Mouse (Mus musculus): ENCODE measurements around the gene Acer1. TPM values are rescaled to one million over a fixed set of nuclear protein-coding genes. Genes with fewer than 3 reads are reported as not detected.

The Acer1 gene
- total RNA-seq, 4 experiments from 2014 or later: 0.20 to 0.24 TPM; not detected in 2

- DNase-seq: no peak
Measured at GRCm38 (mm10) chr17:56988921-56989430, 7.0 kb upstream of the Acer1 start.

DNA sequence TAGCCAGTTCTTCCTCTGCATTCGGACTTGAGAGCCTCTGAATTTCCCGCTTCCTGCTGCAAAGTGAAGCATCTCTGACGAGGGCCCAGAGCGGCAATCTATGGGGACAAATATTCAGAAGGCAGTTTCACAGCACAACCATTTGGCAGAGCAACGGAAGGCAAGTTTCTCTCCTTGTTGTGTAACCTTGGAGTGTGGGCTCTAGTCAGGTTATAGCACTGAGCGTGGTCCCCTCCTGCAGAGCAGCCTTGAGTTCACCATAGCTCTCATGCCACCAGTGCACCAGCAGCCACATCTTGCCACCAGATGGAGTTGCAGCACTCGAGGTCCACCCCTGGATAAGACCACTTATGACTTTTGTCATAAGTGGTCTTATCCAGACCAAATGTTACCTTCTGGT lies 6.5 kb upstream of the Acer1 start:
- DNase-seq: no peak

DNA sequence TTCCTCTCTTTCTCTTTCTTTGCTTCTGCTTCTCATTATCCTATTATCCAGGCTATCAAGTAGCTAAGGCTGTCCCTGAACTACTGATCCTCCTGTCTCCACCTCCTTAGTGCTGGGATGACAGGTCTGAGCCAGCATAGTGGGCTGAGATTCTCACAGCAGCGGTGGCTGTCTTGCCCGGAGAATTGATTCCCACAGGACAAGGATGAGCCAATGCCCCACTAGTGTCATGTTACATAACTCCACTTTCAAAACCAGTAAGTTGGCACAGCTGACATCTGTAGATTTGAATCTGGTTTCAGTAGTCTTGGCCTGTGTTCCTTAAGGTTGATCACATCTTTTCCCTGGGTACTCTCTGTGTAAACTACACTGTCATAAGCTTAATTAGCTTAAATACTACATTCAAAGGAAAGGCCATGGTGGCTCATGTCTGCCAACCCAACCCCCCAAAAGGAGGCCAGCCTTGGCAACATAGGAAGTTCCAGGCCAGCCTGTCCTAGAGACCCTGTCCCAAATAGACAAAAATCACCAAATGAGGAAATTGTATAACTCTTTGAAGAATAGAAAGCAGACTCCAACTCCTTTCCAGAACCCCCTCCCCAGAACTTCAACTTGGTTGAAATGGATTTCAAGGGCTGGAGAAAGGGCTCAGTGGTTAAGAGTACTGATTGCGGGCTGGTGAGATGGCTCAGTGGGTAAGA lies 4.3 kb upstream of the Acer1 start:
- DNase-seq: no peak

- no peak for DNase-seq
Measured at GRCm38 (mm10) chr17:56985656-56986055, 3.7 kb upstream of the Acer1 start.

GRCm38 (mm10) chr17:56984886-56985285 lies 3.0 kb upstream of the Acer1 start:
- no peak for DNase-seq

DNA sequence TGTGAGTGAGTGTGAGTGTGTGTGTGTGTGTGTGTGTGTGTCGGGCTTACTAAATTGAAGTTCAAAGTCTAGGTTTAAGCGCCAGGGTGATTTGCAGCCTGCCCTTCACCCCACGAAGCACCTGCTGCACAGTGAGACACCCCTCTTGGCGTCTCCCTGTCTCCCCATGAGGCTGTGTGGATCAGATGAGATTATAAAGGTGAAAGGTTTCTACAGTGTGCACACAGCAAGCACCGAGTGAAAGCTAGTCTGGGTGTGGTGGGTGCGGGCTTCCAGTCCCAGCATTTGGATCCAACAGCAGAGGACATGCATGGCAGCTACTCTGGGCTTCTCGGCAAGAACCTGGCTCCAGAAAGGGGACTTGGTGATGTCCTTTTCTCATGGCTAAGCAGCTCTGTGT lies 877 bp downstream of the Acer1 start:
- no peak for DNase-seq

DNA sequence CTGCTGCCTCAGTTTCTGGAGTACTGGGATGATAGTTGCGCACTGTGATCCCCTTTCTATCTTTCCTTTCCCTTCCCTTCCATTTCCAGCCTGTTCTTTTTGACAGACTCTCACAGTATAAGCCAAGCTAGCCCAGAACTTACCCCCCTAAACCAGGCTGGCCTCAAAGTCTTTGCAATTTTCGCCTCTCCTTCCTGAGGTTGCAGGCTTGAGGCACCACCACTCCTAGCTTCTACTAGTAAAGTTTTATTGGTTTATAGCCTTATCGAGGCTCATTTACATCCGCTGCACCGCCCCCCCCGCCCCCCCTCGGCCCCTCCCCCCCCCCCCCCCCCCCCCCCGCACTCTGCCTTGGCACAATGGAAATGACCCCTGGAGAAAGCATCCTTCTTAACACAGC lies 2.4 kb downstream of the Acer1 start:
- no peak for DNase-seq

DNA sequence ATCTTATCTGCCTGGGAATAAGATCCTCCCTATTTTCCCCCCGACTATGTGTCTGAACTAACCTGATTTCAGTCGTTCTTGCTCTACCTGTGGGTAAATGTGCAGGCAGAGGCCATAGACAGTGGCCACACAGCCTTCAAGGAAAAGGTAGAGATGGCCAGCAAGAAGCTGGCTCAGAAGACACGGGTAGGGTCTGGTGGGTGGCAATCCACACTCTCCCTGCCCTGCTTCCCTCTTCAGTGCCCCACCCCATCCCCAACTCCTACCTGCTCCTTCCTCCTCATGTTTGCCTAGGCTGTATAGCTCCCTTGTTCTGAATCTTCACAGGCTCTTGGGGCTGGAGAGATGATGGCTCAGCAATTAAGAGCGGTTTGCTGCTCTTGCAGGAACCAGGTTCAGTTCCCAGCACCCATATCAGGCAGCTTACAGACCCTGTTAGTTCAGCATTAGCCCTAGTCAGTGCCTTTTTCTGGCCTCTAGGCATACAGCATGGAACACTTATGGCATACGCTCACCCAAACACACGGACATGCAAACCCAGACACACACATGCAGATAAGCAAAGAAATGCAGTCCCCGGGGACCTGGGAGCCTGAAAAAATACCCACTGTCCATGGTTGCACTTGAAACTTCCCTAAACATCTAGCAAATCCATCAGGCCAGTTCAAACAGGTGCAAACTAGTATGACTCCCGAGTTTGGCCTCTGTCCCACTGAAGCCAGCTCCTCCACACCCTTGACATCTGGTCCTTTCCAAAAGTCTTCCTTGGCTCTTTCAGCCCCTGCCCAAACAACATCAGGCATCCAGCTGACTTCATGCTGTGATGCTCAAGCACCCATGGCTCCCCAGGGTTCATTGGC lies 5.2 kb downstream of the Acer1 start:
- DNase-seq: no peak

GRCm38 (mm10) chr17:56975391-56975790 lies 6.5 kb downstream of the Acer1 start:
- DNase-seq: no peak

- no peak for DNase-seq
Measured at GRCm38 (mm10) chr17:56974708-56975240, 7.2 kb downstream of the Acer1 start.

- DNase-seq: no peak
Measured at GRCm38 (mm10) chr17:56973956-56974707, 7.8 kb downstream of the Acer1 start.

- DNase-seq: no peak
Measured at GRCm38 (mm10) chr17:56970081-56970480, 11.8 kb downstream of the Acer1 start.

GRCm38 (mm10) chr17:56969321-56969720 lies 12.6 kb downstream of the Acer1 start:
- DNase-seq: peak; percentile 55

DNA sequence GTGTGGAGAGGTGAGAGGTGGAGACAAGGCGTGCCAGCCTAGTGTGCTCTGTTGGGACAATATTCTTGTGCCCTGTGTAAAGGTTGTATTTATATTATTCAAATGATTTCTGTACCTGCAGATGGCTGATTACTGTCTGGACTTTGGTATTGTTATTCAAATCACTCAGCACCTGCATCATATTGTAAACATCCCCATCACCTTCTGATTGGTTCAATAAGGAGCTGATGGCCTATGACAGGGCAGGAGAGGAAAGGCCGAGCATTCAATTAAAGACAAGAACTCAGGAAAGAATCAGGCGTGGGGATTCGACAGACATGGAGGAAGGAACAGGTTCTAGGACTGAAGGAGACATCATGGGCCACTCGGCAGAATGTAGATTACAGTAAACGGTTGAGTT lies 18.3 kb downstream of the Acer1 start:
- DNase-seq: no peak

DNA sequence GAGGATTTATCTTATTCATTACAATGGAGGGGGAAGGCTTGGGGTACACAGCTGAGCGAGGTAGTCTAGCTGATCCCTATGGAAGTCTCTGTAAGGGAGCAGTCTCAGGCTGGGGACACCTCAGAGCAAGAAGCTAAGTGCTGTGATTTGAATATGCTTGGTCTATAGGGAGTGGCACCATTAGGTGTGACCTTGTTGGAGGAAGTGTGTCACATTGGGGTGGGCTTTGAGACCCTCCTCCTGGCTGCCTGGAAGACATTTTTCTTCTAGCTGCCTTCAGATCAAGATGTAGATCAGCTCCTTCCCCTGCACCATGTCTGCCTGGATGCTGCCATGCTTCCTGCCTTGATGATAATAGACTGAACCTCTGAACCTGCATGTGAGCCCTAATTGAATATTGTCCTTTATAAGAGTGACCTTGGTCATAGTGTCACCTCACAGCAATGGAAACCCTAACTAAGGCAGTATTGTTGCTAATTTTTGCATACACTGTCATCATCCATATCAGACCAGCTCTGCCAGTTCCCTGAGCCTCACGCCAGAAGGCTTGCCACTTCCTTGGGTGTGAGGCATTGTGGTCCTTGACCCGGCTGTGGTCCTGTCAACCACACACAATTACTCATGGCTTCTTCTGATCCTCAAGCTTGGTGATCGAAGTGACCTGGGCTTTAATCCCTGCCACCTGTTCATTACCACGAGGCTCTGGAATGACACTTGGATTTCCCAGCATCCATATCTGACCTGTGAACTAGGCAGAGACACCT lies 19.1 kb downstream of the Acer1 start:
- no peak for DNase-seq

DNA sequence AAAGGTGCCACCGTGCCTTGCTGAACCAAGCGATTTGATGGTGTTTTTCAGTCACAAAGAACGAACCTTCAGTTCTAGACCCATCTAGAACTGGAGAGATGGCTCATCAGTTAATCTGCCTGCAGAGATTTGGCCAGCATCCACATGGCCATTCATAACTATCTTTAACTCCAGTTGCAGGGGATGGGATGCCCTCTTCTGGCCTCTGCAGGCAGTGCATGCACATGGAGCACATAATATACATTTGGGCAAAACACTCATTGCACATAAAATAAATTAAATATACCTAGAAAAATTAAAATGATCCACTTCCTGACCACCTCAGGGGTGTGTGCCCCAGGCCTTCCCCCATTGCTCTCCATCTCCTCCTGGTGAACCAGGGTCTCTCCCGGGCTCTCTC lies 20.0 kb downstream of the Acer1 start:
- DNase-seq: no peak

GRCm38 (mm10) chr17:56958667-56959066 lies 23.3 kb downstream of the Acer1 start:
- DNase-seq: no peak

DNA sequence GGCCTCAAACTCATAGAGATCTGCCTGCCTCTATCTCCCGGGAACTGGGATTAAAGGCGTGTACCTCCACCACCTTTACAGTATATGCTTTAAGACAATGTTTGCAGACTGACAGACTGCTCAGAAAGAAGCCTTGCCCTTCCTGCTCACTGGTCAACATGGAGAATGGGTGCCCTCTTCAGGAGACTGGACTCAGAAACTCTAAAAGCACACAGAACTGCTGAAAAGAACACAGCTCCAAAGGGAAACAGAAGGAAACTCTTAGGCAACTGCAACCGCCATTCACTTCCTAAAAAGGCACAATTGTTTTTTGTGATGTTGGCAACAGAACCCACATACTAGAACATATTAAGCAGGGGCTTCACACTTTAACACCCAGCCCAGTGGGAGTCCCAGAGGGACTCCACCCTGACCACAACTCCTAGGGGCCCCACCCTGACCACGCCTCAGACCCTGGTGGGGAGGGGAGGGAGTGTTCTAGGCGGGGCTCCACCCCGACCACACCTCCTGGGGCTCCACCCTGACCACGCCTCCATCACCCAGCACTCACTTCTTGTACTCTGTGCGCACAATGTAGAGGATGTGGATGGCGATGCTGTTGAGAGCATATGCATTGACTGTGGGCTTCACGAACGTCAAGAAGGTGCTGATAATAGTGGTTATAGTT lies 24.0 kb downstream of the Acer1 start:
- no peak for DNase-seq

GRCm38 (mm10) chr17:56954871-56955270 lies 27.1 kb downstream of the Acer1 start:
- no peak for DNase-seq

GRCm38 (mm10) chr17:56952639-56953038 lies 29.3 kb downstream of the Acer1 start:
- DNase-seq: no peak

GRCm38 (mm10) chr17:56950915-56951314 lies 31.0 kb downstream of the Acer1 start:
- no peak for DNase-seq
